Mouse (Mus musculus) midbrain, embryonic 15.5 days (tissue): Measurements from ENCODE around the gene Trim10. TPM values are rescaled to one million over a fixed set of nuclear protein-coding genes. Genes with fewer than 3 reads are reported as not detected.

Experiments
- polyA plus RNA-seq: library from polyadenylated mRNA; unstranded; fragments of >200 nt; fragmentation: Nextera tagmentation; extraction: Ambion mirVana; gene quantifications from 2 replicates; pipeline ENCODE4 v1.2.1, GENCODE M21; 2015

Gene Trim10
- polyA plus RNA-seq, 1 experiment from 2014 or later = 1.2 TPM

Other genes with a start within 250 kb of the Trim10 start
- not detected in 2 replicates for gene H2-M9, start 226.9 kb upstream of the Trim10 start, polyA plus RNA-seq
- gene H2-M1, start 197.4 kb upstream of the Trim10 start, polyA plus RNA-seq = not detected in 2 replicates
- gene H2-M10.5, start 96.7 kb upstream of the Trim10 start, polyA plus RNA-seq = not detected in 2 replicates
- not detected in 2 replicates for gene H2-M10.6, start 57.4 kb upstream of the Trim10 start, polyA plus RNA-seq
- gene Trim26, start 32.4 kb upstream of the Trim10 start, polyA plus RNA-seq = 46.1 and 51.7 TPM in 2 replicates
- 0.79 and 1.2 TPM in 2 replicates for gene Trim15, start 2.4 kb upstream of the Trim10 start, polyA plus RNA-seq
- gene Trim40, start 20.5 kb downstream of the Trim10 start, polyA plus RNA-seq = not detected in 2 replicates
- gene Trim31, start 28.5 kb downstream of the Trim10 start, polyA plus RNA-seq = not detected in 2 replicates
- gene Rnf39, start 73.3 kb downstream of the Trim10 start, polyA plus RNA-seq = 1.1 and 1.7 TPM in 2 replicates
- gene Ppp1r11, start 82.2 kb downstream of the Trim10 start, polyA plus RNA-seq = 163 and 172 TPM in 2 replicates
- gene Znrd1, start 89.0 kb downstream of the Trim10 start, polyA plus RNA-seq = 51.0 and 52.7 TPM in 2 replicates
- gene Znrd1as, start 89.0 kb downstream of the Trim10 start, polyA plus RNA-seq = 4.7 and 4.9 TPM in 2 replicates
- 0.40 and 0.68 TPM in 2 replicates for gene 2410137M14Rik, start 111.7 kb downstream of the Trim10 start, polyA plus RNA-seq
- 3.4 and 3.8 TPM in 2 replicates for gene H2-M5, start 120.0 kb downstream of the Trim10 start, polyA plus RNA-seq
- gene Zfp57, start 131.6 kb downstream of the Trim10 start, polyA plus RNA-seq = 289 and 324 TPM in 2 replicates
- gene Mog, start 153.8 kb downstream of the Trim10 start, polyA plus RNA-seq = 2.4 and 3.7 TPM in 2 replicates
- 86.4 and 88.8 TPM in 2 replicates for gene Gabbr1, start 176.4 kb downstream of the Trim10 start, polyA plus RNA-seq
- 0.06 TPM in 1 of 2 replicates, not detected in the other for gene Olfr90, start 218.9 kb downstream of the Trim10 start, polyA plus RNA-seq
- gene Olfr91, start 228.7 kb downstream of the Trim10 start, polyA plus RNA-seq = not detected in 2 replicates